Mouse (Mus musculus) midbrain, postnatal 0 days (tissue): ENCODE results near the gene B4galt1. TPM values are rescaled to one million over a fixed set of nuclear protein-coding genes. Genes with fewer than 3 reads are reported as not detected.

Experiments
- ATAC-seq: fragments of 200-750 bp; cut with Nextera tagmentation; 2 replicates; pipeline ENCODE4 v1.8.0; 2017; ENCODE audit warnings: moderate number of reproducible peaks, mild to moderate bottlenecking, moderate TSS enrichment, moderate library complexity; ENCODE audit not compliant: low FRiP score
- DNase-seq: peaks from one replicate; pipeline ENCODE4 v3.0.0-alpha.2; 2015; ENCODE audit warnings: low spot score
- H3K27ac ChIP-seq: fragments of 300-500 bp; sonication (generic); 2 replicates; pipeline ENCODE4 v1.5.1; 2014; ENCODE audit warnings: low read depth, mild to moderate bottlenecking, low read length, mixed read lengths
- H3K27me3 ChIP-seq: fragments of 300-500 bp; sonication (generic); 2 replicates; pipeline ENCODE4 v1.6.1; 2014; ENCODE audit warnings: low read length, control low read depth, mixed read lengths; ENCODE audit not compliant: insufficient read depth
- H3K36me3 ChIP-seq: fragments of 300-500 bp; sonication (generic); 2 replicates; pipeline ENCODE4 v1.6.1; 2014; ENCODE audit warnings: low read length, control low read depth, mixed read lengths; ENCODE audit not compliant: insufficient read depth
- H3K4me1 ChIP-seq: fragments of 300-500 bp; sonication (generic); 2 replicates; pipeline ENCODE4 v1.6.1; 2014; ENCODE audit warnings: mild to moderate bottlenecking, control low read depth, antibody characterized with exemption, low read length, mixed read lengths; ENCODE audit not compliant: insufficient read depth
- H3K4me2 ChIP-seq: fragments of 300-500 bp; sonication (generic); 2 replicates; pipeline ENCODE4 v1.6.1; 2014; ENCODE audit warnings: low read depth, mild to moderate bottlenecking, low read length, mixed read lengths; ENCODE audit not compliant: poor library complexity, severe bottlenecking
- H3K4me3 ChIP-seq: fragments of 300-500 bp; sonication (generic); 2 replicates; pipeline ENCODE4 v1.5.1; 2014; ENCODE audit warnings: low read depth, mild to moderate bottlenecking, low read length, moderate library complexity
- H3K9ac ChIP-seq: fragments of 300-500 bp; sonication (generic); replicated peaks from 2 replicates; pipeline ENCODE4 v1.6.1; 2014; ENCODE audit warnings: mild to moderate bottlenecking, low read length, moderate library complexity, mixed read lengths; ENCODE audit not compliant: poor library complexity, severe bottlenecking
- H3K9me3 ChIP-seq: fragments of 300-500 bp; sonication (generic); 2 replicates; pipeline ENCODE4 v1.6.1; 2016; ENCODE audit warnings: low read length, control low read depth
- CTCF ChIP-seq: IDR thresholded peaks from 2 replicates; pipeline ENCODE4 v1.5.1; 2016; ENCODE audit warnings: antibody characterized with exemption, mild to moderate bottlenecking
- WGBS: fragments of 180-500 bp; shearing (Covaris S2); extraction: QIAGEN DNeasy Blood & Tissue Kit; methylation state at CpG from one replicate; pipeline ENCODE4 v1.1.7; 2014; 5-methylcytosine and 5-hydroxymethylcytosine counted together
- polyA plus RNA-seq: library from polyadenylated mRNA; unstranded; fragments of >200 nt; fragmentation: Nextera tagmentation; extraction: Ambion mirVana; gene quantifications from 2 replicates; pipeline ENCODE4 v1.2.1, GENCODE M21; 2015
- total RNA-seq: library from RNA; depleted of rRNA; stranded (reverse); fragments of >200 nt; gene quantifications from 2 replicates; pipeline ENCODE4 v1.2.3, GENCODE M21; 2014

The B4galt1 gene
- total and polyA plus RNA-seq, 2 experiments from 2014 or later: 5.8 to 10.0 TPM

DNA sequence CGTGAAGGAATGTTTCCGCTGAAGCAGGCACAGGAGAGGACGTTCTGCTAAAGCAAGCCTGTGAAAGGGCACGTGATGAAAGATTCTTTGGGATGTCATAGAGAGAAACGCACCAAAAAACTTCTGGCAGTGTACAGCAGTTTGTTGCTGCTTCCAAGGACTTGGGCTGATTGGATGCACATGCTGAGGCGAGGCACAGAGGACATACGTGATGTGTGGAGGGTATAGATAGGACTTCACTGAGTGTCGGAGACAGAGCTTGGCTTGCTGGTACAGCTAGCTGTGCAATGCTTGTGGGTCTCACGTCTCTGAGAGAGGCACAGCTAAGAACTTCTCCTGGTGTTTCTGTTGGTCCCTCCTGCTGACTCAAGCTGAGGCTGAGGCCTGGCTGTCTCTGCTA is 25.9 kb downstream of the B4galt1 start:
- DNase-seq (no peak), ATAC-seq (no peak)
- Histone ChIP-seq H3K9me3 (no peaks in the 10 kb centered on the region), H3K27me3 (no peaks in the 10 kb centered on the region), H3K4me3 (no peak overlapping the region), H3K9ac (no peak overlapping the region), H3K4me2 (no peak overlapping the region), H3K4me1 (no peaks in the 10 kb centered on the region), H3K27ac (no peak overlapping the region), H3K36me3 (no peaks in the 10 kb centered on the region)
- 90% methylated on average over 9 of the region's 9 CpGs for WGBS
- TF ChIP-seq CTCF: no peak

- no peak for TF ChIP-seq CTCF
- Histone ChIP-seq H3K4me2 (no peak overlapping the region), H3K9ac (no peak overlapping the region), H3K27me3 (no peaks in the 10 kb centered on the region), H3K9me3 (no peaks in the 10 kb centered on the region), H3K36me3 (no peaks in the 10 kb centered on the region), H3K4me1 (no peaks in the 10 kb centered on the region), H3K27ac (no peak overlapping the region), H3K4me3 (no peak overlapping the region)
- DNase-seq (no peak), ATAC-seq (no peak)
- WGBS: 93% methylated on average over 2 of the region's 2 CpGs
Measured at GRCm38 (mm10) chr4:40826810-40827209, 27.0 kb downstream of the B4galt1 start.

DNA sequence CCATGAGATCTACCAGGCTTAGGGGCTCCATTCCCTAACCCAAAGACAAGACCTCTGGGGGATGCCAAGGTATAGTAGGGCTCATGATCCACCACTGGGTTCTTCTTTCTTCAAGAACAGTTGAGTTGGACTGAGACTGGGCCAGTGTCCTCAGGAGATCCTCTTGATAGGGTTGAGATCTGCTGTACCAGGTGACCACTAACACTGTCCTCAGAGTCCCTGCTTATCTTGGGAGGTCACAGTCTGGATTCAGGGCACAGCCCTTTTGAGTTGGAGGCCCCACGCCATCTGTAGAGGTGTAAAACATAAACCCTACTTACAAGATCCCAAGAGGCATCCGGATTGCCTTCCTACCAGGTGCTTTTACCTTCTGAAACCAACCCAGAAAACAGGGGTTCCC is 27.8 kb downstream of the B4galt1 start:
- no peaks in the 10 kb centered on the region for H3K9me3 ChIP-seq
- no peaks in the 10 kb centered on the region for H3K4me1 ChIP-seq
- 97% methylated on average over 2 of the region's 2 CpGs for WGBS
- TF ChIP-seq CTCF: no peak
- H3K9ac ChIP-seq: no peak overlapping the region
- H3K36me3 ChIP-seq: 0 out of 2 replicates have a peak, but pooled peaks cover 1% of the 10 kb centered on the region
- no peak overlapping the region for H3K4me3 ChIP-seq
- no peaks in the 10 kb centered on the region for H3K27me3 ChIP-seq
- no peak overlapping the region for H3K4me2 ChIP-seq
- H3K27ac ChIP-seq: no peak overlapping the region
- DNase-seq (no peak), ATAC-seq (no peak)

DNA sequence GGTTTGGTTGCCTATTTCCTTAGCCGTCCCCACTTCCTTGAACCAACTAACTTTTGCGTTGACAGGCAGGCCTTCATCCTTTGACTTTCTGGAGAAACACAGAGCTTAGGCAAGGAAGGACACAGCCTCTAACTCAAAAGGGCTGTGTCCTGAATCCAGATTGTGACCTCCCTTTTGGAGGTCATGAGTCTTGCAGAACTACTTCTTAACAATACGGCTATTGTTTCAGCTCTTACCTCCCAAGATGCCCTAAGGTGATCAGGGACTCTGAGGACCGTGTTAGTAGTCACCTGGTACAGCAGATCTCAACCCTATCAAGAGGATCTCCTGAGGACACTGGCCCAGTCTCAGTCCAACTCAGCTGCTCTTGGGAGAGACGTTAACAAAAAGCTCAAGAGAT is 28.7 kb downstream of the B4galt1 start:
- Histone ChIP-seq H3K4me3 (no peak overlapping the region), H3K27ac (no peak overlapping the region), H3K9me3 (no peaks in the 10 kb centered on the region), H3K4me2 (no peak overlapping the region), H3K4me1 (no peaks in the 10 kb centered on the region), H3K36me3 (0 out of 2 replicates have a peak, but pooled peaks cover 3% of the 10 kb centered on the region), H3K27me3 (no peaks in the 10 kb centered on the region), H3K9ac (no peak overlapping the region)
- DNase-seq (no peak), ATAC-seq (no peak)
- 89% methylated on average over 5 of the region's 5 CpGs for WGBS
- no peak for TF ChIP-seq CTCF

DNA sequence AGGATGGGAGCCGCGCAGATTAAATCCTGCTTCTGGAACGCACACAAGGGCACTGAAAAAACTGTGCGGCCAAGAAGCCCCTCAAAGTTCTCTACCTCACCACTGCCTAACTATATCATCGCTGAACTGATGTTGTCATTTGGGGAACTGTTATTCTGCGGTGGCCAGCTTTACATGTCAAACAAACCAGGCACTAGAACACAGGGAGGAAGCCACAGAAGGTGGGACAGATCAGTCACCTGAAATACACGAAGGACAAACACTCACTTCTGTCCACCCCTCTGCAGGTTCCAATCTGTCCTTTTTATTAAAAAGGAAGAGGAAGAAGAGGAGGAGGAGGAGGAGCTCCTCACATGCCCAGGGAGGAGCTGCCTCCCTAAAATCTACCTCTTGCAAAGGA is 29.3 kb downstream of the B4galt1 start:
- DNase-seq (no peak), ATAC-seq (no peak)
- Histone ChIP-seq H3K27ac (no peak overlapping the region), H3K4me3 (no peak overlapping the region), H3K9ac (no peak overlapping the region), H3K36me3 (0 out of 2 replicates have a peak, but pooled peaks cover 3% of the 10 kb centered on the region), H3K4me1 (no peaks in the 10 kb centered on the region), H3K4me2 (no peak overlapping the region), H3K9me3 (no peaks in the 10 kb centered on the region), H3K27me3 (no peaks in the 10 kb centered on the region)
- no peak for TF ChIP-seq CTCF
- 95% methylated on average over 7 of the region's 7 CpGs for WGBS

DNA sequence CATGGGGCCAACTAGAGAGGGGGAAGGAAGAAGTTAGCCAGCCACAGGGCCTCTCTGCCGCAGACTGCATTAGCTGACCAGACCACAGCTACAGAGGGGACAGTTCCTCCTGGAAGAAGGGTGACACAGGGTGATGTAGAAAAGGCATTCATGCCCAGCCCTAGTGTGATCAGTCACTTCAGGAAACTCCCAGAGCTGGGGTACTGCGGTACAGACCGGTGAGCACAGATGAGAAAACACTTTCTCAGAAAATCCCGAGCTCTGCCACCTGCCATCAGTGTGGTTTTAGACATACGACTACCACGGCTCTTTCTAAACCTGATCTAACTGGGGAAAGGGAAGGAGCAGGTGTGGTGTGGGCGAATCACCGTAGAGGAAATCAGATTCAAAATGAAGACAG is 30.1 kb downstream of the B4galt1 start:
- Histone ChIP-seq H3K9ac (no peak overlapping the region), H3K36me3 (0 out of 2 replicates have a peak, but pooled peaks cover 3% of the 10 kb centered on the region), H3K4me1 (no peaks in the 10 kb centered on the region), H3K27ac (no peak overlapping the region), H3K27me3 (no peaks in the 10 kb centered on the region), H3K4me3 (no peak overlapping the region), H3K4me2 (no peak overlapping the region), H3K9me3 (no peaks in the 10 kb centered on the region)
- no peak for TF ChIP-seq CTCF
- WGBS: 78% methylated on average over 8 of the region's 8 CpGs
- DNase-seq (no peak), ATAC-seq (no peak)
